1 mouse cellular context compared by ENCODE assay signal in the genomic region with DNA sequence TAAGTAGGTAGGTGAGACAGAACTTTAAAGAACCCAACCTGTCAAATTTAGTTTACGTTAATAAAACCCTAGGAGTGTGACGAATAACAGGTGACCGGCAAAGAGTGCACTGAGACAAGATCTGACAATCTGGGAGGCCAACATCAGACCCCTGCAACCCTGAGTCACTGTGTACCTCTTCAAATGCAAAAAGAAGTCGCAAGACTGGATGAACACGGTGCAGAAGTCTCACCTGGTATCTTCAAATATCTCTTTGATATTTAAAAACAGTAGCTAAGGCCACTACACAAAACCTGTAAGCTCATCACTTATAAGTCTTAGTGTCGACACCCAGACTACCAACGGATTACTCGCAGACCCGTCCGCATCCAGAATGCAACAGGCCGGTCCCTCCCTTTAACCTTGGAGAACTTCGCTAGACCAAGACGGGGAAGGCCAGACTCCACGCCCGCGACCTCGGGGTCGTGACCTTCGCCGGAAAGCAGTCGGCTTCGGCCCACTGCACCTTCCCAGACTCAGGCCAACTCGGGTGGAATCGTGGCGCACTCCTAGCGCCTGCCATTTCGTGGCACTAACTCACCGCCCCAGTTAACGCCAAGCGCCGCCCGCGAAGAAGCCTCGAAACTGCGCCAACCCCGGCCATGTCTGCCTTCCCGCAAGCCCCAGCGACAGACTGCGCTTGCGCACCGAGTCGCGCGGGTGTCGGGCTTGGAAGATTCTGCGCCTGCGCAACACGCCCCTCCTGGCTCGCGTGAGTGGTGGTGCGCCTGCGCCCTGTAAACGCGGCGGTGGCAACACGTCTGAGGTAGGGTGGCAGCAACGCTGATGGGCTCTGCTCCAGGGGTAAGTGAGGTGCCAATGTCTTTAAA.
TF ChIP-seq lines count a peak whose summit lies in the region.

Sdha (minus strand) TSS at position 715 of the 869 bp plus-strand sequence.
Ccdc127 (plus strand) TSS at position 744 of the 869 bp plus-strand sequence.

TF ChIP-seq in CH12.LX, 34 proteins besides CTCF, POLR2A, EP300 and RAD21:
- TF ChIP-seq BHLHE40 (IDR thresholded peaks at IDR 0.05; ENCODE audit: low read depth, low read length) = peak; percentile 93
- TF ChIP-seq ELF1 (IDR thresholded peaks at IDR 0.05; ENCODE audit: low read depth, low read length) = peak; percentile 61
- 0 out of 2 replicates have a peak, but pooled peaks have one; percentile 46 for TF ChIP-seq TBP (conservative IDR thresholded peaks at IDR 0.05; ENCODE audit: low read depth, low read length)
- TF ChIP-seq HCFC1 (IDR thresholded peaks at IDR 0.05; ENCODE audit: low read depth, low read length) = peak; percentile 70
- TF ChIP-seq TCF12 (IDR thresholded peaks at IDR 0.05; ENCODE audit: low read depth, low read length) = peak; percentile 85
- no peak for TF ChIP-seq ETS1 (conservative IDR thresholded peaks at IDR 0.05; ENCODE audit: low read depth, low read length)
- TF ChIP-seq CHD2 (IDR thresholded peaks at IDR 0.05; ENCODE audit: low read length) = no peak
- no peak for TF ChIP-seq ZC3H11A (IDR thresholded peaks at IDR 0.05; ENCODE audit: low read depth, low read length)
- TF ChIP-seq POLR2AphosphoS2 (IDR thresholded peaks at IDR 0.05; ENCODE audit: low read depth, low read length) = peak; percentile 92
- TF ChIP-seq ZMIZ1 (IDR thresholded peaks at IDR 0.05; ENCODE audit: low read depth, low read length) = peak; percentile 71; the same call in 1 of the 2 replicates
- TF ChIP-seq UBTF (IDR thresholded peaks at IDR 0.05; ENCODE audit: low read depth, low read length) = 0 out of 2 replicates have a peak, but pooled peaks have one; percentile 3
- peak; percentile 15; the same call in 1 of the 2 replicates for TF ChIP-seq MYC (IDR thresholded peaks at IDR 0.05; ENCODE audit: low read depth, low read length)
- TF ChIP-seq IRF4 (IDR thresholded peaks at IDR 0.05; ENCODE audit: low read depth, low read length) = no peak
- 0 out of 2 replicates have a peak, but pooled peaks have one; percentile 71 for TF ChIP-seq SIN3A (IDR thresholded peaks at IDR 0.05; ENCODE audit: low read length)
- no peak for TF ChIP-seq PAX5 (IDR thresholded peaks at IDR 0.05; ENCODE audit: low read length)
- TF ChIP-seq ZKSCAN1 (IDR thresholded peaks at IDR 0.05; ENCODE audit: borderline replicate concordance, low read depth, low read length) = no peak
- no peak for TF ChIP-seq KAT2A (IDR thresholded peaks at IDR 0.05; ENCODE audit: insufficient replicate concordance, low read length)
- TF ChIP-seq CHD1 (IDR thresholded peaks at IDR 0.05; ENCODE audit: low read depth, low read length) = peak; percentile 78
- TF ChIP-seq USF1 (IDR thresholded peaks at IDR 0.05; ENCODE audit: low read depth, low read length) = no peak
- TF ChIP-seq GABPA (IDR thresholded peaks at IDR 0.05; ENCODE audit: insufficient replicate concordance, low read depth, low read length) = no peak
- no peak for TF ChIP-seq ZNF384 (IDR thresholded peaks at IDR 0.05; ENCODE audit: low read depth, low read length)
- no peak for TF ChIP-seq USF2 (conservative IDR thresholded peaks at IDR 0.05; ENCODE audit: low read depth, low read length)
- TF ChIP-seq NELFE (IDR thresholded peaks at IDR 0.05; ENCODE audit: low read depth, low read length) = peak; percentile 95
- TF ChIP-seq JUN (IDR thresholded peaks at IDR 0.05; ENCODE audit: insufficient read depth, low read depth, low read length) = no peak
- TF ChIP-seq NRF1 (IDR thresholded peaks at IDR 0.05; ENCODE audit: low read depth, low read length) = peak; percentile 96
- TF ChIP-seq MXI1 (IDR thresholded peaks at IDR 0.05; ENCODE audit: low read depth, low read length) = peak; percentile 85
